Mouse (Mus musculus) testis, adult 2 months (tissue): Measurements from ENCODE around the gene Hnrnpdl. TPM values are rescaled to one million over a fixed set of nuclear protein-coding genes. Genes with fewer than 3 reads are reported as not detected.

Experiments used
- H3K27ac ChIP-seq: fragments of 200-500 bp; 2 replicates; pipeline ENCODE4 v1.5.1; 2012; ENCODE audit warnings: low read depth, low read length; ENCODE audit not compliant: control insufficient read depth, insufficient read depth
- H3K27me3 ChIP-seq: fragments of 200-500 bp; 2 replicates; pipeline ENCODE4 v1.6.1; 2012; ENCODE audit warnings: mild to moderate bottlenecking, low read length, moderate library complexity; ENCODE audit not compliant: control insufficient read depth, insufficient read depth
- H3K36me3 ChIP-seq: fragments of 200-500 bp; 2 replicates; pipeline ENCODE4 v1.6.1; 2012; ENCODE audit warnings: mild to moderate bottlenecking, low read length; ENCODE audit not compliant: control insufficient read depth, insufficient read depth
- H3K4me1 ChIP-seq: fragments of 200-500 bp; 2 replicates; pipeline ENCODE4 v1.6.1; 2012; ENCODE audit warnings: low read length; ENCODE audit not compliant: control insufficient read depth, insufficient read depth
- H3K4me3 ChIP-seq: fragments of 200-500 bp; 2 replicates; pipeline ENCODE4 v1.5.1; 2012; ENCODE audit warnings: low read depth, mild to moderate bottlenecking, low read length, moderate library complexity, mixed read lengths; ENCODE audit not compliant: control insufficient read depth
- CTCF ChIP-seq: fragments of 200-500 bp; IDR thresholded peaks from 2 replicates; pipeline ENCODE4 v1.5.1; 2012; ENCODE audit warnings: low read depth, mild to moderate bottlenecking, inconsistent platforms, low read length, moderate library complexity; ENCODE audit not compliant: control insufficient read depth, insufficient read depth, insufficient replicate concordance
- POLR2A ChIP-seq: fragments of 200-500 bp; IDR thresholded peaks from 2 replicates; pipeline ENCODE4 v1.6.1; 2012; ENCODE audit warnings: low read depth, mild to moderate bottlenecking, inconsistent platforms, low read length, moderate library complexity; ENCODE audit not compliant: control insufficient read depth
- polyA plus RNA-seq: library from polyadenylated mRNA; depleted of rRNA; stranded (reverse); fragments of >200 nt; gene quantifications from 2 replicates; pipeline ENCODE4 v1.2.3, GENCODE M21; 2012; rRNA removed

Gene Hnrnpdl
- polyA plus RNA-seq, 1 experiment = 25.7 TPM

- no peaks in the 10 kb centered on the region for H3K4me1 ChIP-seq
- no peaks in the 10 kb centered on the region for H3K36me3 ChIP-seq
- H3K4me3 ChIP-seq = no peak overlapping the region
- no peak overlapping the region for H3K27ac ChIP-seq
- H3K27me3 ChIP-seq = no peaks in the 10 kb centered on the region
- TF ChIP-seq POLR2A (no peak), CTCF (no peak)
Measured at GRCm38 (mm10) chr5:100005896-100006295, 33.6 kb downstream of the Hnrnpdl start.

- H3K27me3 ChIP-seq = no peaks in the 10 kb centered on the region
- no peak overlapping the region for H3K4me3 ChIP-seq
- H3K36me3 ChIP-seq = no peaks in the 10 kb centered on the region
- no peak overlapping the region for H3K27ac ChIP-seq
- TF ChIP-seq POLR2A = no peak
- TF ChIP-seq CTCF = no peak
- H3K4me1 ChIP-seq = no peaks in the 10 kb centered on the region
Measured at GRCm38 (mm10) chr5:100005431-100005830, 34.0 kb downstream of the Hnrnpdl start.

- H3K4me1 ChIP-seq = no peaks in the 10 kb centered on the region
- H3K4me3 ChIP-seq = no peak overlapping the region
- TF ChIP-seq CTCF (no peak), POLR2A (no peak)
- H3K27me3 ChIP-seq = no peaks in the 10 kb centered on the region
- H3K27ac ChIP-seq = no peak overlapping the region
- no peaks in the 10 kb centered on the region for H3K36me3 ChIP-seq
Measured at GRCm38 (mm10) chr5:100003895-100004294, 35.6 kb downstream of the Hnrnpdl start.

GRCm38 (mm10) chr5:100000500-100000899, 39.0 kb downstream of the Hnrnpdl start:
- TF ChIP-seq POLR2A (no peak), CTCF (no peak)
- Histone ChIP-seq H3K4me1 (no peaks in the 10 kb centered on the region), H3K36me3 (no peaks in the 10 kb centered on the region), H3K4me3 (no peak overlapping the region), H3K27ac (no peak overlapping the region), H3K27me3 (no peaks in the 10 kb centered on the region)

- no peak for TF ChIP-seq CTCF
- TF ChIP-seq POLR2A = no peak
- Histone ChIP-seq H3K27me3 (no peaks in the 10 kb centered on the region), H3K4me3 (no peak overlapping the region)
Measured at GRCm38 (mm10) chr5:100000048-100000447, 39.4 kb downstream of the Hnrnpdl start.

GRCm38 (mm10) chr5:99994680-99995079, 44.8 kb downstream of the Hnrnpdl start:
- Histone ChIP-seq H3K27me3 (no peaks in the 10 kb centered on the region), H3K4me3 (no peak overlapping the region), H3K27ac (no peak overlapping the region), H3K36me3 (no peaks in the 10 kb centered on the region), H3K4me1 (no peaks in the 10 kb centered on the region)
- TF ChIP-seq CTCF (no peak), POLR2A (no peak)

More at GRCm38 (mm10) chr5:100000048-100000447, 39.4 kb downstream of the Hnrnpdl start:
- H3K4me1 ChIP-seq = no peaks in the 10 kb centered on the region
- H3K36me3 ChIP-seq = no peaks in the 10 kb centered on the region
- no peak overlapping the region for H3K27ac ChIP-seq

GRCm38 (mm10) chr5:99994166-99994565, 45.3 kb downstream of the Hnrnpdl start:
- Histone ChIP-seq H3K36me3 (no peaks in the 10 kb centered on the region), H3K4me1 (no peaks in the 10 kb centered on the region), H3K27ac (no peak overlapping the region), H3K27me3 (no peaks in the 10 kb centered on the region), H3K4me3 (no peak overlapping the region)
- TF ChIP-seq CTCF (no peak), POLR2A (no peak)

Other genes starting within 250 kb of the Hnrnpdl start
- gene Vamp9, start 133.4 kb downstream of the Hnrnpdl start, polyA plus RNA-seq = 2.9 and 3.7 TPM in 2 replicates
- gene Hnrnpd, start 60.7 kb downstream of the Hnrnpdl start, polyA plus RNA-seq = 19.3 and 28.3 TPM in 2 replicates
- 14.1 and 17.2 TPM in 2 replicates for gene 4930524J08Rik, start 60.6 kb downstream of the Hnrnpdl start, polyA plus RNA-seq
- gene Enoph1, start 321 bp upstream of the Hnrnpdl start, polyA plus RNA-seq = 29.9 and 31.8 TPM in 2 replicates
- 4.6 and 5.8 TPM in 2 replicates for gene Tmem150c, start 120.1 kb upstream of the Hnrnpdl start, polyA plus RNA-seq